22 mouse cellular contexts compared by ENCODE assay signal in the genomic region with DNA sequence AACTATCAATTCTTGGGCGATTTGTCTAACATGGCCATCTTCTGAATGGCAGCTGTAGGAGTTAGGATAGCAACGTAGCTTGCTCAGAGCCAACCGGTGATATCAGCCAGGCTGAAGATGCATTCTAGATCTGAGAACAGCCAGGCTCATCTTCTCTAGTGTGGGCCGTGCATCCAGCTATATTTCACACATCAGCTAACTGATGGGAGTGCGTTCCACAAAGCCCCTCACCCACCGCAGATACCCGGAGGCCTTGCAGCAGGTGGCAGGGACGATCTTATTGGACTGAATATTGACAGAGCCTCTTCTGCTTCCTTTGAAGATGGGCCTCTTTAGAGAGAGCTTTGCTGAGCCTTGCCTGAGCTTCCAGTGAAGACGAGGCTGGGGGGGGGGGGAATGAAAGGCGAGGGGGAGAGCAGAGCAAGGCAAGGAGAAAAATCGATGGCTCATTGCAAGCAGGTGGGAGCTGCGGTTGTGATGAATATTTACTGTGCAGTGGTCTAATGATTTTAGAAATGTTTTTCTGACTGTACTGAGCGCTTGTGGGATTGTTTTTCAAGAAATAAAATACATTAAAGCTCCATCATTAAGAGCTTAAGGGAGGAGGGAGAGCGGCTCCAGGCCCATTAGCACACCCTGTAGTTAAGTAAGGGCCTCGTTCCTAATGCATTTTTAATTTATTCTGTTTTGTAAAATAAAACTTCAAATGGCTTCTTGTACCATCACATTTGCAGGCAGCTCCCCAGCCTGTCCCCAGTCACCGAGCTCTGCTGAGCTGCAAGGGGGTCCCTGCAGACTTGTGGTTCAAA.
DNase-seq lines count a peak whose midpoint lies in the region; ATAC-seq lines count a peak whose summit lies in the region.
"Had no signal": no experiment of that assay in that cellular context is flagged by ENCODE, and none has a peak within 500 bp of the region (broad histone marks: within the 10 kb centered on the region; RNA-seq: fewer than 3 reads in every experiment).

No protein-coding gene starts in this region.

- H3K4me1 ChIP-seq in forebrain, embryonic 13.5 days = peaks cover 10% of the 10 kb centered on the region; the same call in 1 of the 2 replicates
- H3K4me1 ChIP-seq in forebrain, embryonic 10.5 days = no peaks in the 10 kb centered on the region
- H3K4me1 ChIP-seq in forebrain, embryonic 14.5 days (ENCODE audit: control insufficient read depth, insufficient read depth, low read length) = no peaks in the 10 kb centered on the region
- H3K4me1 ChIP-seq in hindbrain, embryonic 16.5 days (ENCODE audit: control insufficient read depth, insufficient read depth, low read depth, low read length) = no peaks in the 10 kb centered on the region
- peaks cover 20% of the 10 kb centered on the region for H3K4me1 ChIP-seq in midbrain, embryonic 15.5 days
- H3K4me1 ChIP-seq: heart, embryonic 15.5 days; kidney, embryonic 15.5 days; limb, embryonic 12.5 days; liver, embryonic 13.5 days had no signal

- H3K27ac ChIP-seq in forebrain, embryonic 13.5 days = no peak overlapping the region
- H3K27ac ChIP-seq in forebrain, embryonic 10.5 days = no peak overlapping the region
- H3K27ac ChIP-seq in forebrain, embryonic 14.5 days (ENCODE audit: low read depth, low read length) = no peak overlapping the region
- no peak overlapping the region for H3K27ac ChIP-seq in hindbrain, embryonic 16.5 days (ENCODE audit: low read depth, low read length)
- H3K27ac ChIP-seq in midbrain, embryonic 15.5 days = peak overlapping the region; percentile 61
- H3K27ac ChIP-seq: heart, embryonic 15.5 days; kidney, embryonic 15.5 days; limb, embryonic 12.5 days; liver, embryonic 13.5 days; stomach, postnatal 0 days had no signal

- H3K9me3 ChIP-seq in forebrain, embryonic 13.5 days (replicated peaks) = no peaks in the 10 kb centered on the region
- H3K9me3 ChIP-seq in forebrain, embryonic 10.5 days = no peaks in the 10 kb centered on the region
- H3K9me3 ChIP-seq in forebrain, embryonic 14.5 days (replicated peaks; ENCODE audit: control insufficient read depth, low read length) = no peaks in the 10 kb centered on the region
- no peaks in the 10 kb centered on the region for H3K9me3 ChIP-seq in hindbrain, embryonic 16.5 days (ENCODE audit: control insufficient read depth, low read length)
- no peaks in the 10 kb centered on the region for H3K9me3 ChIP-seq in midbrain, embryonic 15.5 days
- H3K9me3 ChIP-seq: G1E; heart, embryonic 15.5 days; kidney, embryonic 15.5 days; limb, embryonic 12.5 days; liver, embryonic 13.5 days had no signal

- no peak overlapping the region for H3K4me2 ChIP-seq in forebrain, embryonic 13.5 days
- no peak overlapping the region for H3K4me2 ChIP-seq in forebrain, embryonic 14.5 days (ENCODE audit: low read length)
- no peak overlapping the region for H3K4me2 ChIP-seq in hindbrain, embryonic 16.5 days (ENCODE audit: low read length)
- no peak overlapping the region for H3K4me2 ChIP-seq in midbrain, embryonic 15.5 days
- H3K4me2 ChIP-seq: heart, embryonic 15.5 days; kidney, embryonic 15.5 days; limb, embryonic 12.5 days; liver, embryonic 13.5 days; lung, embryonic 14.5 days had no signal

- H3K4me3 ChIP-seq in forebrain, embryonic 13.5 days = no peak overlapping the region
- no peak overlapping the region for H3K4me3 ChIP-seq in forebrain, embryonic 10.5 days
- no peak overlapping the region for H3K4me3 ChIP-seq in forebrain, embryonic 14.5 days (ENCODE audit: low read depth, low read length)
- H3K4me3 ChIP-seq in hindbrain, embryonic 16.5 days (ENCODE audit: low read length) = no peak overlapping the region
- no peak overlapping the region for H3K4me3 ChIP-seq in midbrain, embryonic 15.5 days
- H3K4me3 ChIP-seq: heart, embryonic 15.5 days; kidney, embryonic 15.5 days; limb, embryonic 12.5 days; liver, embryonic 13.5 days had no signal

- H3K9ac ChIP-seq in forebrain, embryonic 13.5 days = no peak overlapping the region
- no peak overlapping the region for H3K9ac ChIP-seq in forebrain, embryonic 14.5 days (ENCODE audit: low read length)
- no peak overlapping the region for H3K9ac ChIP-seq in hindbrain, embryonic 16.5 days (ENCODE audit: low read depth, low read length)
- no peak overlapping the region for H3K9ac ChIP-seq in midbrain, embryonic 15.5 days
- H3K9ac ChIP-seq: heart, embryonic 15.5 days; kidney, embryonic 15.5 days; limb, embryonic 12.5 days; liver, embryonic 13.5 days; lung, embryonic 14.5 days had no signal

- no peaks in the 10 kb centered on the region for H3K27me3 ChIP-seq in forebrain, embryonic 13.5 days
- H3K27me3 ChIP-seq in forebrain, embryonic 10.5 days (ENCODE audit: poor library complexity, severe bottlenecking) = no peaks in the 10 kb centered on the region
- H3K27me3 ChIP-seq in forebrain, embryonic 14.5 days (replicated peaks; ENCODE audit: control insufficient read depth, insufficient read depth, low read length) = no peaks in the 10 kb centered on the region
- H3K27me3 ChIP-seq in hindbrain, embryonic 16.5 days (replicated peaks; ENCODE audit: control insufficient read depth, insufficient read depth, low read length) = no peaks in the 10 kb centered on the region
- H3K27me3 ChIP-seq in midbrain, embryonic 15.5 days (replicated peaks) = no peaks in the 10 kb centered on the region
- H3K27me3 ChIP-seq: heart, embryonic 15.5 days; kidney, embryonic 15.5 days; limb, embryonic 12.5 days; liver, embryonic 13.5 days had no signal

- no peak for DNase-seq in forebrain, embryonic 10.5 days (ENCODE audit: extremely low spot score, low spot score)
- no peak for DNase-seq in forebrain, embryonic 14.5 days (ENCODE audit: low spot score)
- no peak for DNase-seq in layer of hippocampus, postnatal 14 days (ENCODE audit: low spot score in 2 of 2)
- DNase-seq in cerebellum, adult 9-10 months = no peak
- no peak for DNase-seq in ovary, postnatal 36 days (ENCODE audit: low spot score)
- DNase-seq: adrenal gland, postnatal 10 days; cerebellum, adult 11 months; cerebellum, postnatal 25 days; gastrocnemius, postnatal 14 days; liver, embryonic 13.5 days; lung, embryonic 14.5 days; lung, postnatal 4 days had no signal

- WGBS in forebrain, embryonic 13.5 days = 63% methylated on average over 16 of the region's 16 CpGs
- 79% methylated on average over 16 of the region's 16 CpGs for WGBS in forebrain, embryonic 10.5 days
- WGBS in forebrain, embryonic 14.5 days = 71% methylated on average over 15 of the region's 16 CpGs
- WGBS in hindbrain, embryonic 16.5 days = 58% methylated on average over 16 of the region's 16 CpGs
- WGBS in midbrain, embryonic 15.5 days = 53% methylated on average over 16 of the region's 16 CpGs

- ATAC-seq in forebrain, embryonic 13.5 days = peak; percentile 53
- peak; percentile 44 for ATAC-seq in forebrain, embryonic 14.5 days
- peak; percentile 86 for ATAC-seq in hindbrain, embryonic 16.5 days
- peak; percentile 87 for ATAC-seq in midbrain, embryonic 15.5 days (replicated peaks)
- ATAC-seq: activated CD4-positive, CD25-positive, alpha-beta regulatory T cell, adult 4 months; intestine, postnatal 0 days had no signal

- no peaks in the 10 kb centered on the region for H3K36me3 ChIP-seq in forebrain, embryonic 13.5 days (ENCODE audit: poor library complexity, severe bottlenecking)
- no peaks in the 10 kb centered on the region for H3K36me3 ChIP-seq in forebrain, embryonic 10.5 days (replicated peaks)
- H3K36me3 ChIP-seq in forebrain, embryonic 14.5 days (ENCODE audit: control insufficient read depth, insufficient read depth, low read length) = no peaks in the 10 kb centered on the region
- no peaks in the 10 kb centered on the region for H3K36me3 ChIP-seq in hindbrain, embryonic 16.5 days (ENCODE audit: control insufficient read depth, insufficient read depth, low read length)
- H3K36me3 ChIP-seq in midbrain, embryonic 15.5 days (replicated peaks) = no peaks in the 10 kb centered on the region
- H3K36me3 ChIP-seq: G1E; heart, embryonic 15.5 days; kidney, embryonic 15.5 days; limb, embryonic 12.5 days; liver, embryonic 13.5 days had no signal
